Mouse (Mus musculus) C2C12 (cell line): ENCODE measurements around the gene 9530068E07Rik.

Experiments
- CEBPB ChIP-seq: IDR thresholded peaks from one replicate; pipeline ENCODE4 v1.6.1; 2011; ENCODE audit warnings: low read depth, mild to moderate bottlenecking, control low read depth, moderate library complexity
- MYOG ChIP-seq: IDR thresholded peaks from one replicate; pipeline ENCODE4 v1.6.1; 2011; ENCODE audit not compliant: control insufficient read depth, insufficient read length; ENCODE audit errors: extremely low read depth

- TF ChIP-seq MYOG (no peak), CEBPB (no peak)
These were observed 31.1 kb upstream of the 9530068E07Rik start for GRCm38 (mm10) chr11:52365143-52365542.
